In the genomic region with DNA sequence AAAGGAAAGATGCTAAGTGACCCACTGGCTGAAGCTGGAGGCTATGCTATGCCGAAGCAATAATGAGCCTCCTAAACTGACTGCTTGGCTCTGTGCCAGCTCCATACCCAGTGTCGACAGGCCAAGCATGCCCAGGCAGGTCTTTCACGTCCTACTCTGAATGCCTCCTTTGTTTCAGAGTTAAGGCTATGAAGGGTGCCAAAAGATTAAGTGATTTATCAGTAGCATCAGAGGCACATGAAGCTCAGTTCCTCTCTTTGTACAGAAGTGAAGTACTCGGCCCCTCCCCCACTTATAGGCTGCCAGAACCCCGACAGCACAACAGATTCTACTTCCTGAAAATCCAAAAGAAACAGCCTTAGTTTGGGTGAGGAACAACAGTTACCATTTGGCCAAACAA, we compare ENCODE assay signal across 8 mouse cellular contexts. TPM values are rescaled to one million over a fixed set of nuclear protein-coding genes. Genes with fewer than 3 reads are reported as not detected.
DNase-seq lines count a peak whose midpoint lies in the region; ATAC-seq and TF ChIP-seq lines count a peak whose summit lies in the region.

No protein-coding gene starts in this region.

- WGBS in forebrain, embryonic 15.5 days, result 2% methylated on average over 5 of the region's 5 CpGs
- 9% methylated on average over 5 of the region's 5 CpGs for WGBS in hindbrain, postnatal 0 days
- 13% methylated on average over 5 of the region's 5 CpGs for WGBS in liver, embryonic 15.5 days (ENCODE audit: insufficient replicate concordance)

- no peaks in the 10 kb centered on the region for H3K9me3 ChIP-seq in forebrain, embryonic 15.5 days
- H3K9me3 ChIP-seq in hindbrain, postnatal 0 days (ENCODE audit: low read length), result no peaks in the 10 kb centered on the region
- no peaks in the 10 kb centered on the region for H3K9me3 ChIP-seq in liver, embryonic 15.5 days (replicated peaks)

- peak; percentile 27; the same call in 1 of the 2 replicates for ATAC-seq in forebrain, embryonic 15.5 days (replicated peaks)
- no peak for ATAC-seq in hindbrain, postnatal 0 days
- no peak for ATAC-seq in liver, embryonic 15.5 days (ENCODE audit: insufficient read depth)
- peak; percentile 27 for ATAC-seq in neutrophil, adult 5-6 weeks (ENCODE audit: extremely low read depth, insufficient number of reproducible peaks, low FRiP score, poor library complexity, severe bottlenecking)

- no peak for TF ChIP-seq CTCF in gastrocnemius, adult 2 months (IDR thresholded peaks at IDR 0.05)
- no peak for TF ChIP-seq CTCF in hindbrain, postnatal 0 days (IDR thresholded peaks at IDR 0.05; ENCODE audit: low read depth)

- peak overlapping the region; percentile 13; the same call in 1 of the 2 replicates for H3K4me3 ChIP-seq in gastrocnemius, adult 2 months
- H3K4me3 ChIP-seq in forebrain, embryonic 15.5 days, result no peak overlapping the region
- H3K4me3 ChIP-seq in hindbrain, postnatal 0 days (ENCODE audit: low read length), result no peak overlapping the region
- no peak overlapping the region for H3K4me3 ChIP-seq in liver, embryonic 15.5 days (replicated peaks)

- H3K36me3 ChIP-seq in forebrain, embryonic 15.5 days, result no peaks in the 10 kb centered on the region; the same call in none of the 2 replicates
- H3K36me3 ChIP-seq in hindbrain, postnatal 0 days (ENCODE audit: insufficient read depth, low read length), result no peaks in the 10 kb centered on the region
- peaks cover 36% of the 10 kb centered on the region for H3K36me3 ChIP-seq in liver, embryonic 15.5 days (replicated peaks)

- DNase-seq in gastrocnemius, adult 2 months, result peak; percentile 42
- DNase-seq in gastrocnemius, postnatal 10 days, result no peak
- DNase-seq in Muller cell, postnatal 12 days (ENCODE audit: inconsistent ontology term), result peak; percentile 77
- peak; percentile 55 for DNase-seq in hindbrain, postnatal 0 days (ENCODE audit: low spot score)
- no peak for DNase-seq in frontal cortex, postnatal 25 days (ENCODE audit: low spot score in 2 of 2)

- H3K4me2 ChIP-seq in forebrain, embryonic 15.5 days (replicated peaks), result 0 out of 2 replicates have a peak overlapping the region, but pooled peaks have one; percentile 13
- H3K4me2 ChIP-seq in hindbrain, postnatal 0 days (ENCODE audit: low read depth, low read length), result 0 out of 2 replicates have a peak overlapping the region, but pooled peaks have one; percentile 5
- no peak overlapping the region for H3K4me2 ChIP-seq in liver, embryonic 15.5 days

- H3K4me1 ChIP-seq in forebrain, embryonic 15.5 days, result peaks cover 32% of the 10 kb centered on the region
- H3K4me1 ChIP-seq in hindbrain, postnatal 0 days (ENCODE audit: insufficient read depth, low read length), result peaks cover 5% of the 10 kb centered on the region; the same call in 1 of the 2 replicates
- peaks cover 69% of the 10 kb centered on the region for H3K4me1 ChIP-seq in liver, embryonic 15.5 days (replicated peaks)

- no peaks in the 10 kb centered on the region for H3K27me3 ChIP-seq in forebrain, embryonic 15.5 days
- H3K27me3 ChIP-seq in hindbrain, postnatal 0 days (ENCODE audit: insufficient read depth, low read length), result no peaks in the 10 kb centered on the region
- H3K27me3 ChIP-seq in liver, embryonic 15.5 days, result no peaks in the 10 kb centered on the region

- no peak overlapping the region for H3K9ac ChIP-seq in forebrain, embryonic 15.5 days (replicated peaks)
- no peak overlapping the region for H3K9ac ChIP-seq in hindbrain, postnatal 0 days (replicated peaks; ENCODE audit: low read length)
- no peak overlapping the region for H3K9ac ChIP-seq in liver, embryonic 15.5 days

- intact Hi-C loops in gastrocnemius, adult 2 months (cut with DNase I), result no loop called here

- peak overlapping the region; percentile 82 for H3K27ac ChIP-seq in gastrocnemius, adult 2 months
- H3K27ac ChIP-seq in forebrain, embryonic 15.5 days (replicated peaks), result peak overlapping the region; percentile 41
- no peak overlapping the region for H3K27ac ChIP-seq in hindbrain, postnatal 0 days
- peak overlapping the region; percentile 12; the same call in 1 of the 2 replicates for H3K27ac ChIP-seq in liver, embryonic 15.5 days (replicated peaks)

RNA-seq across cellular contexts. Expression of a gene that starts 3.2 kb away (rescaled TPM):
- total RNA-seq in gastrocnemius, adult 2 months (2021), result 1 to 10 TPM in 1 of 2 experiments, under 1 TPM in 1; 0.75 to 1.4 TPM
- 10 to 100 TPM in 1 of 2 experiments, 1 to 10 TPM in 1; 9.0 to 12.5 TPM for total RNA-seq in gastrocnemius, postnatal 10 days (2021)
- polyA plus RNA-seq in forebrain, embryonic 15.5 days (2015; fragmentation: Nextera tagmentation; extraction: Ambion mirVana), result 38.4 and 41.0 TPM in 2 replicates
- total RNA-seq in hindbrain, postnatal 0 days (2014; rRNA removed), result 13.7 and 15.9 TPM in 2 replicates
- 13.0 and 15.6 TPM in 2 replicates for polyA plus RNA-seq in hindbrain, postnatal 0 days (2015; fragmentation: Nextera tagmentation; extraction: Ambion mirVana)
- 54.9 and 57.2 TPM in 2 replicates for polyA plus RNA-seq in liver, embryonic 15.5 days (2015; fragmentation: Nextera tagmentation; extraction: Ambion mirVana)
- total RNA-seq in neutrophil, adult 5-6 weeks (2017), result 2.3 and 5.4 TPM in 2 replicates

RNA-seq across cellular contexts. Expression of a gene that starts 6.3 kb away (rescaled TPM):
- 1 to 10 TPM; 5.0 to 6.8 TPM for total RNA-seq in gastrocnemius, adult 2 months (2021)
- total RNA-seq in gastrocnemius, postnatal 10 days (2021), result 1 to 10 TPM; 6.7 to 8.0 TPM
- polyA plus RNA-seq in forebrain, embryonic 15.5 days (2015; fragmentation: Nextera tagmentation; extraction: Ambion mirVana), result 15.5 and 17.2 TPM in 2 replicates
- 11.5 and 14.6 TPM in 2 replicates for total RNA-seq in hindbrain, postnatal 0 days (2014; rRNA removed)
- 11.0 and 12.4 TPM in 2 replicates for polyA plus RNA-seq in hindbrain, postnatal 0 days (2015; fragmentation: Nextera tagmentation; extraction: Ambion mirVana)
- 23.3 and 24.0 TPM in 2 replicates for polyA plus RNA-seq in liver, embryonic 15.5 days (2015; fragmentation: Nextera tagmentation; extraction: Ambion mirVana)
- 14.2 and 18.0 TPM in 2 replicates for total RNA-seq in neutrophil, adult 5-6 weeks (2017)

Comparison
In these comparisons a context has a peak if more than half of its experiments do, and no peak if none do; other contexts are left out.
1. DNase-seq: peak in gastrocnemius, adult 2 months (single experiment), Muller cell, postnatal 12 days (single experiment) and hindbrain, postnatal 0 days (single experiment); none in gastrocnemius, postnatal 10 days (single experiment) and frontal cortex, postnatal 25 days (0 of 2).
2. ATAC-seq: peak in forebrain, embryonic 15.5 days (single experiment) and neutrophil, adult 5-6 weeks (single experiment); none in hindbrain, postnatal 0 days (single experiment) and liver, embryonic 15.5 days (single experiment).